Mouse (Mus musculus): Measurements from ENCODE around the gene Mepce. TPM values are rescaled to one million over a fixed set of nuclear protein-coding genes. Genes with fewer than 3 reads are reported as not detected.

Mepce gene
- polyA plus RNA-seq, 1 experiment from 2014 or later: 6.2 TPM

DNA sequence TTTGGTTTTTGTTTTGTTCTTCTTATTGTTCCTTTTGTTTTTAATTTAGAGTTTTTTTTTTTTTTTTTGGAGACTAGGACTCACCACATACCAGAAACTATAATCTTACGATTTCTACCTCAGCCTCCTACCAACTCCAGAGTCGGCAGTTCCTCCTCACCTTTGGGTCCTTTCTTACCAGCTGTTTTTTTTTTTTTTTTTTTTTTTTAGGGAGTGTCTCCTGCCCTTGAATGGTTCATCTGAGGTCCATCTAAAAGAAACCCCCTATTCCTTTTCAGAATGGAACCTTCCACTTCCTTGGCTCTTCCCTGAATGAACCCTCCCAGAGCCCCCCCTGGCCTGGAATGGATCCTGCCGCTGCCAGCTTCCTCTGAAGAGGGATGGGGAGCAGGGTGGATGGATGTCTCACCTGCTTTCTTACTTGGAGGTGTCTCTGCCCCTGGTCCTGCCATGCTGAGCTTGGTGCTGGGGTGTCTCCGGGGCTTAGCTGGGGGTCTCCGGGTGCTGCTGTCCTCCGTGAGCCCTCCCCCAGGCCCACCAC lies 50.0 kb downstream of the Mepce start:
- no peak overlapping the region for H3K27ac ChIP-seq (replicated peaks)
- H3K27me3 ChIP-seq (replicated peaks): no peaks in the 10 kb centered on the region
- no peak overlapping the region for H3K4me3 ChIP-seq
- peaks cover 38% of the 10 kb centered on the region for H3K36me3 ChIP-seq
- no peak overlapping the region for H3K9ac ChIP-seq
- H3K4me2 ChIP-seq: no peak overlapping the region
- peaks cover 40% of the 10 kb centered on the region for H3K4me1 ChIP-seq
- H3K9me3 ChIP-seq: no peaks in the 10 kb centered on the region
- no peak for ATAC-seq (ENCODE audit: extremely low read depth, insufficient number of reproducible peaks, low FRiP score, low TSS enrichment)
- 86% methylated on average over 6 of the region's 6 CpGs for WGBS

DNA sequence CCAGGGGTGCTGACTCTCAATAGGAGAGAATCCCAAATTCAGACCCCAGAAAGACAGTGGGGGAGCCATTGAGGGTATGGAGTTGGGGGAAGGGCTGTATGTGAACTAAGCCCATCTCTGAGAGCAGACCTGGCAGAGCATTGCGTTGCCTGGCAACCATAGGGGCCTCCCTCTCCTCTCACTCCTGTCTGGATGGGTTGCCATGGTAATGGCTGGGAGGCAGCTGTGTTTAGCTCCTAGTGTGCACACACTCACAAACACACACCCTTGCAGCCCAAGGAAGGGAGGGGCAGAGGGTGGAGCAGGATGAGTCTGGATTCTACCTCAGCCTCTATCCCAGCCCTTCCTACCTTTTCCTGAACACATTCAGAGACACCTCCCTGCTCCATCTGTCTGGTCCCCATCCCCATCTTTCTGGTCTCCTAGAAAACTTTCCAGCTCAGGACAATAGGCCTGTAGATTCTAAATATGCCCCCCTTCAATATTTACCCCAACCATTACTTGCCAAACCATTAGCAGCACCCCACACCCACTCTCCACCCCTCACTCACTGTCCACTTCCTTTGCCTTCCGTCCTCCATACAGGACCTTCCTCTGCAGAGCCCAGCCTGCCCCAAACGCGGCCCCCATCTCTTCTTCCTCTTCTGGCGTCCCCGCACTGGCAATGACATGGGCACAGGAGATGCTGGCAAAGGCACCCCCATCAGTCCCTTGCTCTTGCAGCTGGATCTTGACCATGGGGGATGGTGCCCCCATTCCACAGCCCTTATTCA lies 53.0 kb downstream of the Mepce start:
- no peak overlapping the region for H3K27ac ChIP-seq (replicated peaks)
- no peak overlapping the region for H3K9ac ChIP-seq
- 0 out of 2 replicates have a peak, but pooled peaks cover 4% of the 10 kb centered on the region for H3K27me3 ChIP-seq (replicated peaks)
- 74% methylated on average over 6 of the region's 6 CpGs for WGBS
- H3K9me3 ChIP-seq: no peaks in the 10 kb centered on the region
- no peak overlapping the region for H3K4me3 ChIP-seq
- peaks cover 21% of the 10 kb centered on the region for H3K4me1 ChIP-seq
- ATAC-seq (ENCODE audit: extremely low read depth, insufficient number of reproducible peaks, low FRiP score, low TSS enrichment): no peak
- peaks cover 41% of the 10 kb centered on the region for H3K36me3 ChIP-seq
- no peak overlapping the region for H3K4me2 ChIP-seq

DNA sequence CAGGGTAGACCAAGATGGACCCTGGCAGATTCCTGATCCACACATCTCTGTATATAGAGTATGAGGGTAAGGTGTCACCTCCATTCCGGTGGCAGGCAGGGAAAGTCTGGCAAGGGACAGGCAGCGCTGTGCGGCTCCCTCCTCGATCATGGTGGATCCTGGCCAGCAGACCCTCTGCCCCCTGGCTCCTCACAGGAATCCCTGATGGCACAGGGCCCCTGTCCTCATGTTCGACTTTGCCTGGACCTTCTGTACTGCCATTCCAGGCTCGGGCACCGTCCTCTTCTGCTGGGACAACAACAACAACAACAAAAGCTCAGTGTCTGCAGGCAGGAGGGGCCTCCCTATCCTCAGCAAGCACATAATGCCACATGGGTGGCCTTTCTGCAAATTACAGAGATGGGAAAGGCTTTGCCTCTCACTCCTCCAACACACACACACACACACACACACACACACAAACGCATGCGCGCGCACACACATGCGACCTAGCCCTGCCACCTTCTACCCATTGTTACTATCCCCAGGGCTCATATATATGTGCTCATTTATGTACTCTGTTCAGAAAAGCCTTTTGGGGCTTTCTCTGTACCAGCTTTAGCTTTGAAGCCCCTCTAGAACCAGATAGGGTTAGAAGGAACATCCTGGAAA lies 53.7 kb downstream of the Mepce start:
- Histone ChIP-seq H3K4me3 (no peak overlapping the region), H3K4me2 (no peak overlapping the region), H3K36me3 (peaks cover 41% of the 10 kb centered on the region), H3K27me3 (replicated peaks) (0 out of 2 replicates have a peak, but pooled peaks cover 4% of the 10 kb centered on the region), H3K9me3 (no peaks in the 10 kb centered on the region), H3K4me1 (peaks cover 14% of the 10 kb centered on the region), H3K27ac (replicated peaks) (no peak overlapping the region), H3K9ac (no peak overlapping the region)
- ATAC-seq (ENCODE audit: extremely low read depth, insufficient number of reproducible peaks, low FRiP score, low TSS enrichment): no peak
- WGBS: 86% methylated on average over 12 of the region's 12 CpGs

Other genes starting within 250 kb of the Mepce start
- gene Actl6b, start 234.1 kb downstream of the Mepce start, polyA plus RNA-seq (2015; fragmentation: Nextera tagmentation; extraction: Ambion mirVana): 0.27 and 0.35 TPM in 2 replicates
- 0.59 and 2.5 TPM in 2 replicates for gene Tfr2, start 217.8 kb downstream of the Mepce start, polyA plus RNA-seq (2015; fragmentation: Nextera tagmentation; extraction: Ambion mirVana)
- gene Mospd3, start 186.6 kb downstream of the Mepce start, polyA plus RNA-seq (2015; fragmentation: Nextera tagmentation; extraction: Ambion mirVana): 16.4 and 18.4 TPM in 2 replicates
- gene Pcolce, start 173.9 kb downstream of the Mepce start, polyA plus RNA-seq (2015; fragmentation: Nextera tagmentation; extraction: Ambion mirVana): 113 and 114 TPM in 2 replicates
- gene Fbxo24, start 158.7 kb downstream of the Mepce start, polyA plus RNA-seq (2015; fragmentation: Nextera tagmentation; extraction: Ambion mirVana): 0.12 and 0.23 TPM in 2 replicates
- gene Lrch4, start 158.5 kb downstream of the Mepce start, polyA plus RNA-seq (2015; fragmentation: Nextera tagmentation; extraction: Ambion mirVana): 21.8 and 24.2 TPM in 2 replicates
- gene Gm20605, start 158.5 kb downstream of the Mepce start, polyA plus RNA-seq (2015; fragmentation: Nextera tagmentation; extraction: Ambion mirVana): 5.5 TPM in 2 replicates
- gene Sap25, start 146.3 kb downstream of the Mepce start, polyA plus RNA-seq (2015; fragmentation: Nextera tagmentation; extraction: Ambion mirVana): 3.9 and 4.1 TPM in 2 replicates
- 0.14 TPM in 1 of 2 replicates, not detected in the other for gene Irs3, start 141.9 kb downstream of the Mepce start, polyA plus RNA-seq (2015; fragmentation: Nextera tagmentation; extraction: Ambion mirVana)
- gene Agfg2, start 102.9 kb downstream of the Mepce start, polyA plus RNA-seq (2015; fragmentation: Nextera tagmentation; extraction: Ambion mirVana): 19.7 and 20.7 TPM in 2 replicates
- 1.3 and 1.5 TPM in 2 replicates for gene Nyap1, start 46.0 kb downstream of the Mepce start, polyA plus RNA-seq (2015; fragmentation: Nextera tagmentation; extraction: Ambion mirVana)
- gene Tsc22d4, start 41.9 kb downstream of the Mepce start, polyA plus RNA-seq (2015; fragmentation: Nextera tagmentation; extraction: Ambion mirVana): 128 and 131 TPM in 2 replicates
- gene Ppp1r35, start 8.8 kb downstream of the Mepce start, polyA plus RNA-seq (2015; fragmentation: Nextera tagmentation; extraction: Ambion mirVana): 18.3 and 22.3 TPM in 2 replicates
- gene Zcwpw1, start 143 bp upstream of the Mepce start, polyA plus RNA-seq (2015; fragmentation: Nextera tagmentation; extraction: Ambion mirVana): 7.6 and 7.7 TPM in 2 replicates
- gene Pilra, start 48.6 kb upstream of the Mepce start, polyA plus RNA-seq (2015; fragmentation: Nextera tagmentation; extraction: Ambion mirVana): 2.1 and 4.2 TPM in 2 replicates
- 0.59 and 0.71 TPM in 2 replicates for gene Pilrb1, start 70.5 kb upstream of the Mepce start, polyA plus RNA-seq (2015; fragmentation: Nextera tagmentation; extraction: Ambion mirVana)
- 3.2 and 3.9 TPM in 2 replicates for gene Pilrb2, start 84.2 kb upstream of the Mepce start, polyA plus RNA-seq (2015; fragmentation: Nextera tagmentation; extraction: Ambion mirVana)
- 0.13 TPM in 1 of 2 replicates, not detected in the other for gene Cyp3a13, start 134.0 kb upstream of the Mepce start, polyA plus RNA-seq (2015; fragmentation: Nextera tagmentation; extraction: Ambion mirVana)
- gene Gjc3, start 175.4 kb upstream of the Mepce start, polyA plus RNA-seq (2015; fragmentation: Nextera tagmentation; extraction: Ambion mirVana): 0.04 TPM in 2 replicates
- not detected in 2 replicates for gene Azgp1, start 193.9 kb upstream of the Mepce start, polyA plus RNA-seq (2015; fragmentation: Nextera tagmentation; extraction: Ambion mirVana)
- gene Smok3a, start 233.6 kb upstream of the Mepce start, polyA plus RNA-seq (2015; fragmentation: Nextera tagmentation; extraction: Ambion mirVana): not detected in 2 replicates
- not detected in 2 replicates for gene Smok3b, start 233.8 kb upstream of the Mepce start, polyA plus RNA-seq (2015; fragmentation: Nextera tagmentation; extraction: Ambion mirVana)